Mouse (Mus musculus) T-helper 2 cell (primary cell): Measurements from ENCODE around the gene Crtap.

ENCODE experiments used
- in situ Hi-C: fragments of 300-600 bp; cut with MboI, MseI; formaldehyde crosslinking; loops from one replicate; pipeline ENCODE4 v1.15.1; 2025; ENCODE audit warnings: high pct_unique_total_duplicates

Gene Crtap

DNA sequence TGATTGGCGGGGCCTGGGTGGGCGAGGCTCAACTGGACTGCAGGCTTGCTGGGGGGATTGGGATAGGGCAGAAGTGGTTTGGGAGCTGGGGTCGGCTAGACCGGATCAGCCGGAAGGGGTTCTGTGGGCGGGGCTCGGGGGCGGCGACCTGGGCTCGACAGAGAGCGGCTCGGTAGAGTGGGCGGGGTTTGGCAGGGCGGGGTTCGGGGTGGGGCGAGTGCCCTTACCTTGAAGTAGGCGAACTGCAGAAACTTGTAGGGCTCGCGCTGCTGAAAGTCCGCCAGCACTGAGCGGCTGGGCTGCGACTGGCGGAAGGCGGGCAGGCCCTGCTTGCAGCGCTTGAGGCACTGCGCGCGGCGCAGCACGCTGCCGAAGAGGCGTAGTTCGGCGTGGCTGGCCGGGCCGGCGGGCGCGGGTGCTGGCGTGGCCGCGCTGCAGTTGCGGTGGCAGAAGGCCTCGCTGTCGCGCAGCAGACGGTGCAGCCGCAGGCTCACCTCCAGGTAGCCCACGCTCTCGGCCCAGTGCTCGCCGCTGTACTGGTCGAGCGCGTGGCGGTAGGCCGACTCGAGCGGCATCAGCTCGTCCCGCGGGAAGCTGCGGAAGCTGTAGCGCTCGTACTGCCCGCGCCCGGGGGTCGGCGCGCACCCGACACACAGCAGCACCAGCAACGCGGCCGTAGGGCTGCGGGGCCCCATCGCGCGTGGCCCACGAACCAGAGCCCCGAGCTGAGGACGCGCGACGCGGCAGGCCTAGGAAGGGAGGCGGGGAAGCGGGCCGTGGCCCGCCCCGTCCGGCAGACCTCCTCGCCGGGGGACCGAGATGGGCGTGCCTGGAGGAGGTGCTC is at the start of gene Crtap:
Gene Crtap, minus strand, starts transcription at position 771 of the 844 bp plus-strand sequence.
- in situ Hi-C loops = no loop called here

DNA sequence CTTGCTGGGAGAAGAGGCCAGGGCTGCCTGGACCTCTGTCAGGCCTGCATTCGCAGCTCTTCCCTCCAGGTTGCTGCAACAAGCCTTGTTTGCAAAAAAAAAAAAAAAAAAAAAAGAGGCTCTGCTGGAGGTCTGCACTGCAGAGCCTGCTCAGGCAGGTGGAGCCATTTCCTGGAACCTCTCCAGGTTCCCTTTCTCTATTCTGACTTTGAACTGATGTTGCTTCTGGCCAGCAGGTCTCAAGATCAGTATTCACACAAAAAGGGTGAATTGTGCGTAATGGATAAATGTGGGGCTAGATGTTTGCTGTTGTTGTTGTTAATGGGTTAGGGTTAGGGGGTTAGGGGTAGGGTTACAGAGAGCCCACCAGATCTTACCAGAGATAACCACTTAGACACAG is 45.2 kb upstream of the Crtap start:
- in situ Hi-C loops = no loop called here

DNA sequence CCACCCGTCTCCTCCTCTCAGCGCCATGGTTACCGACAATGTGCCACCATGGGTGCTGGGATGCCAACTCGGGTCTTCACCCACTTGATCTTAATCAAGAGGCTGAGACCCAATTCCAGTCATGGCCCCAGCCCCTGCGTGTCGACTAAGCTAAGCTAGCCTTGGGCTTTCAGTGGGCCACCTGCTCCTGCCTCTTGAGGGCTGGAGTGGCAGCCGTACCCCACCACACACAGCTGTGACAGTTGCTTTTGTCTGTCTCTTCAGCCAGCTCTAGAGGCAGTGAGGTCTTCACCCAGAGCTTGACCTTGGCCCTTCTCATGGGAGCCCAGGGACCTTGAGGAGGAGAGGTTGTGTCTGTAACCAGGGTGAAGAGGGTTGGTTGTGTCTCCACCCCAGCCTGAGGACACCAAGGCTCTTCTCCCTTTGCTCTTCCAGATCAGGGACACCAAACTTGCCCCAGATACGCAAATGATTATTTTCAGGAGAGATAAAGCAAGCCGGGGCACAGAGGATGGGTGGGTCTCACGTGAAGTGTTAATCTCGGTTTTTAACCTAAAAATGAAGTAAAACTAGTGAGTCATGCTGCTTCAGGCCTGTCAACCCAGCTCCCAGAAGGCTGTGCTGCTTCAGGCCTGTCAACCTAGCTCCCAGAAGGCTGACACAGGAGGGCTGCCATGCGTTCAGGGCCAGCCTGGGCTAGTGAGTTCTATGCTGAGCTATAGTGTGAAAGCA is 37.8 kb upstream of the Crtap start:
- in situ Hi-C loops = no loop called here

DNA sequence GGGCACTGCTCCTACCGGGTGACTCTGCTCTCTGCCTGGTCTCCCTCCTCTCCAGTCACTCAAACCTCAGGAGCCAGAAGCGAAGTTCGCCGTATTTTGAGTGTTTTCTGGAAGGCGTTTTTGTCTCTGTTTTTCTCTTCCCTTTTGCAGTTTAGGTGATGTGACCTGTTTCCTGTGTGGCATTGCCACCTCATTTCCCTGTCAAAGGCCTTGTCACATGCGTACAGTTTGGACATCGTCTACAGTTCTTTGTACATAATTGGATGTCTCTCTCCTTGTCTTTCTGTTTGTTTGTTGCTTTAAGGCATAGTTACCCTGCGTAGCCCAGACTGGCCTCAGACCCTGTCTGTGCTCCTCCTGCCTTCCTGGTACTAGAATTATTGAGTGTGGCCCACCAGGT is 37.0 kb upstream of the Crtap start:
- in situ Hi-C loops = no loop called here

DNA sequence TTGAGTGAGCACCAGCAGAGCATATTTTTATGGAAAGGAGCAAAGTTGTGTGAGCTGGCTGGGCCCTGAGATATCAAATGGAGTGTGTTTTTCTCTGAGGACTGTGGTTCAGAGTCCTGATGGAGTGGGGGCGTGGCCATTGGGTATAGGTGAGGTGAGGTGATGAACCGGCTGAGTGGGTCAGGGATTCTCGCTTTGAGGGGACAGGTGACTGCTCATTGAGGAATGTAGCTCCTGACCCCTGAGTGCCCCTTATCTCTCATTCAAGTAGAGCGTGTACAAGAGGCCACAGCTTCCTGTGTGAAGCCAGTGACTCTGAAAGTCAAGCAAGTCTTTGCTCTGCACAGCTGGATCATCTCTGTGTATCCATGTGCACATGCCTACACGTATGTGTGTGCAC is 35.7 kb upstream of the Crtap start:
- in situ Hi-C loops = no loop called here

DNA sequence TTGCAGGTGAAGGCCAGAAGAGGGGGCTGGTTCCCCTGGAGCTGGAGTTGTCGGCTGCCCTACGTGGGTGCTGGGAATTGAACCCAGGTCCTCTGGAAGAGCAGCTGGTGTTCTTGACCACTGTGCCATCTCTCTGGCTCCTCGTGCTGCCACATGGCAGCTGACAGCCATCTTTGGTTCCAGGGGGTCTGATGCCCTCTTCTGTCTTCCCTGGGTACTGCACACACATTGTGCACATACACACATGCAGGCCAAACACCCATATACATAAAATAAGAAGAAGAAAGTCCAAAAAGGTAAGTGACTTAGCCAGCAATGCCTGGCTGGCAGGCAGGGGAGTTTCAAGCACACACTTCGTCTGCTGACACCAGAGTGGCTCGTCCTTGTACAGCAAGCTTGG is 35.1 kb upstream of the Crtap start:
- in situ Hi-C loops = no loop called here

DNA sequence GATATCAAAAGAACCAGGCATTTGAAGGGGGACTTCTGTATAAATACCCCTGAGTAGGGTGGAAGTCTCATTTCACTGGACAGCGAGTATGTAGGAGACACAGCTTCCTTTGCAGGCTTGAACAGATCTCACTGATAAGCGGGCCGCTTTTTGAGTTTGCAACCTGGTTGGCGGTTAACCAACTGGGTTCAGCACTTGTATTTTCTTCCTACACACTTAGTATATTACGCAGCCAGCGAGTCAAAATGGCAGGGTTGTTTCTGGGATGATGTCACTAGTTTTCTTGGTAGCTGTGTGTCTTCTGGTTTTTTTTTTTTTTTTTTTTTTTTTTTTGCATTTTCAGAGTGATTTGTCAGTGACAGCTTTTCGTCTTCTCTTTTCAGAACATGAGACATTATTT is 31.3 kb upstream of the Crtap start:
- in situ Hi-C loops = no loop called here

DNA sequence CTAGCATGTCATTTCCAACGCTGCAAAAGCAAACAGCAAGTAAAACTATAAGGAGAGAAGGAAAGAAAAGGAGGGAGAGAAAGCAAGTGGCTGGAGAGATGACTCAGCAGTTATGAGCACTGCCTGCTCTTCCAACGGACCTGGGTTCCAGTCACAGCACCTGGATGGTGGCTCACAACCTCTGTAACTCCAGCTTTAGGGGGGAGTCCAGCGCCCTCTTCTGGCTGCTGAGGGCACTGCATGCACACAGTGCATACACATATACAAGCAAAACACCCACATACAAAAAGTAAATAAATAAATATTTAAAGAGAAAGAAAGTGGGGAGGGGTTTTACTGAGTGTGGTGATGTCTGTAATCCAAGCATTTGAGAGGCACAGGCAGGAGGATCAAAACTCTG is 30.6 kb upstream of the Crtap start:
- in situ Hi-C loops = no loop called here

DNA sequence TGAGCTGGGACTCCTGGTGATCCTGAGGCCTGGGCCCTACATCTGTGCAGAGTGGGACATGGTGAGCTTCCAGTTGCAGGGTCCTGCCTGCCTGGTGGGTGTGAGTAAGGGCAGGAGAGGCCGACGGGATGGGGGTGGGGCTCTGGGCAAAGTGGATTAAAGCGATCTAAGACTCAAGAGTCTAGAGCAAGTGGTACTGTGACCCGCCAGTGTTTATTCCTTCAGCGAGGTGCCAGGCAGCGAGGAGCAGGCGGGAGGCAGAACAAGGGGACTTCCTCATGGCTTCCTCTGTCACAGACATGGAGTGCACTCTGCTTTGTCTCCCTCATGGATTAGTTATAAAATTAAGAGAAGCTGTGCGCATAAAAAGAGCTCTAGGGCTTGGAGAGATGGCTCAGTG is 30.0 kb upstream of the Crtap start:
- in situ Hi-C loops = no loop called here

DNA sequence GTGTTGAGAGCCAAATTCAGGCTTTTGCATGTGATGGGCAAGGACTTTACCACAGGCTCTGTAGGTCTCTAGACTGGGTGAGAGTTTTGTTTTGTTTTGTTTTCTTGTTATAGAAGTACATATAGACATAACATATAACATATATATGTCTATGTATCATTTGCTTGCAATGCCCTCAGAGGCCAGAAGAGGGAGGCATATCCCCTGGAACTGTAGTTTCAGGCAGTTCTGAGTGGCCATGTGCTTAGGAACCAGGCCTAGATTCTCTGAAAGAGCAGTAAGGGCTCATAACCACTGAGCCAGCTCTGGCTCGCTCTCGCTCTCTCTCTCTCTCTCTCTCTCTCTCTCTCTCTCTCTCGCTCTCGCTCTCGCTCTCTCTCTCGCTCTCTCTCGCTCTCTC is 27.7 kb upstream of the Crtap start:
- in situ Hi-C loops = loop anchor here (5.0 kb wide), 2 partner anchors 79 to 164 kb away; no protein-coding TSS in a partner anchor

DNA sequence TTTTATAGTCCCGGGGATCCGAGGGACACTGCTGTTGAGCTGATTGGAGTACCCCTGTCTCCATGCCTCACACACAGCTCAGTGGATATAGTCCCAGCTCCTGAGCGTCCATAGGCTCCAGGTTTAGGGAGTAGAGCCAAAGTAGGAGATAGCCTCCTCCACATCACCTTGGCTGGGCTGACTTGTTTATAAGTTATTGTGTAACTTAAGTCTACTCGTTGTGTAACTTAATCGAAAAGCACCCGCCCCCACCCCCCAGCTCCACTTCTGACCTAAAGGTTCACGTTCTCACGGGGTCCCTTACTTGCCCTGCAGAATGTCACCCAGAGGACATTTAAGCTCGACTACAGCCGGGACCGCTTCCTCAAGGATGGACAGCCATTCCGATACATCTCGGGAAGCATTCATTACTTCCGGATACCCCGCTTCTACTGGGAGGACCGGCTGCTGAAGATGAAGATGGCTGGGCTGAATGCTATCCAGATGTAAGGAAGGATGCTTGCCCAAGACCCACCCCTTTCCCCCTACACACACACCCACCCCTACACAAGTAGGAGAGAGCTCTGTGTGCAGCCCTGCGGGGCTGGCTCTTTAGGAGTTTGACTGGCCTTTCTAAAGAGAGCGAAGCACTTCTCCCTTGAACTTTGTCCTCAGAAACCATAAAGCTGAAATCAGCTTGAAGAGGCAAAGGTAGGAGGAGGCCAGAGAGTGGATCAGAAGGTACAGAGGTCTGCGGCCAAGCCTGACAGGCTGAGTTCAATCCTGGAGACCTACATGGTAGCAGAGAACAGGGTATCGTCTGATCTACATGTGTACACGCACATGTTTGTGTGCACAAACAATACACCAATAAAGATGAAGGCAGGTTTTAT is 26.4 kb upstream of the Crtap start:
- in situ Hi-C loops = loop anchor here (5.0 kb wide), 2 partner anchors 80 to 165 kb away; no protein-coding TSS in a partner anchor

DNA sequence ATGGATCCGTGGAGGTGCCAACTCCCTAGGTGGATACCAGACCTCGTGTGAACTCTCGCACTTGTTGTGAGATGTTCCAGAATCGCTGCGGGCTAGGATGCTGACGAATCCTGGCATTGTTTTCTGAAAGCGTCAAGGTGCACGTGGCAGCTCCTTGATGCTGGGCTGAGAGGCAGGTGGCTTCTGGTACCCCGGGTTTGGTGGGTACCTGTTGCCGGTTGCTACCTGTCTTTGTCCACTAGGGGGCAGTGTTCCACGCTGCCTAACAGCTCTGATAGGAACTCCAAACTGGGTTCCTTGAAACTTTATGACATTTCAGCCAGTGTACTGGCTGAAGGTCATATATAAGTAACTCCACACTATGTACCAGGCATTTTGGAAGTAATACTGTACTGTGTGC is 25.2 kb upstream of the Crtap start:
- in situ Hi-C loops = loop anchor here (5.0 kb wide), 2 partner anchors 82 to 167 kb away; no protein-coding TSS in a partner anchor

DNA sequence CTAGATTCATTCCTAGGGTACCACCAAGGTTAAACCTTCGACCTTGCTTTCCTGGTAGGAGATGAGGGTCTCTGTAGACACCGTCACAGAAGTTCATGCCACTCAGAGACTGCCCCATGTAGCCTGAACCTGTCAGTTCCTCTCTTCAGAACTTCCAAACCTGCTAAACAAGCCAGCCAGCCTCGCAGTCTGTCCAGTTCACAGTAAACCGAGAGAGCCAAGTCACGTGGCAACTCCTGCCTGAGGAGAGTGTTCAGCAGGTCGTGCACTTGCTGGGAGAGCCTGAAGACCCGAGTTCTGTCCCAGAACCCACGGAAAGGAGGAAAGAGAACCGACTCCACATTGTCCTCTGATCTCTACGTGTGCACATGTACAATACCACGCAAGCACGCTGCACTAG is 23.4 kb upstream of the Crtap start:
- in situ Hi-C loops = no loop called here

DNA sequence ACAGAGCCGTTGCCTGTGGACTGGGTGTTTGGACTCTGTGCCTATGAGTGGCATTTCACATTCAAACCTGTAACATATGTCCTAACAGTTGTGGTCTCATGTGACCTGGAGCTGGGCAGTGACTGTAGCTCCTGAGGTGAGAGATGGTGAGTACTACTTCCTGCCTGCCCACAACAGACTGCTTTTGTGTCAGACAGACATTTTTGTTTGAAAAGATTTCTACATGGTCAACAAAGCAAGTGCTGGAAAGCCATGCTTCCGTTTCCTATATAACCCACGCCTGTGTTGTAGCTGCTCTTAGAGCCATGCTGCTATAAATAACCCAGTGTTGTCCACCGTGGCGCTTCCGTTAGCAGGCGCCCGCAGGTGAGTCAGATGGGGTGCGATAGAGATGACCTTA is 21.9 kb upstream of the Crtap start:
- in situ Hi-C loops = no loop called here

DNA sequence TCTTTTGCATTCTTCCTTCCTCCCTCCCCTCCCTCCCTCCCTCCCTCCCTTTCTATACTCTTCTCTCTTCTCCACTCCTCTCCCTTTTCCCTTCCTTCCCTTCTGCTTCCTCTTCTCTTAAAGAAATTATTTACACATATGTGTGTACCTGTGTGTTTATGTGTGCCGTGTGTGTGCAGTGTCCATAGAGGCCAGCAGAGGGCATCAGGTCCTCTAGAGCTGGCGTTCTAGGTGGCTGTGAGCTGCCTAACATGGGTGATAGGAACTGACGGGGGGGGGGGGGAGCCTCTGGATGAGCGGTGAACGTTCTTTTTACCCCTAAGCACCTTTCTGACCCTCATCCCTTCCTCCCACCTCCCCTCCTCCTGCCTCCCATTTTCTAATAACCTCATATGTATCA is 20.8 kb upstream of the Crtap start:
- in situ Hi-C loops = no loop called here

DNA sequence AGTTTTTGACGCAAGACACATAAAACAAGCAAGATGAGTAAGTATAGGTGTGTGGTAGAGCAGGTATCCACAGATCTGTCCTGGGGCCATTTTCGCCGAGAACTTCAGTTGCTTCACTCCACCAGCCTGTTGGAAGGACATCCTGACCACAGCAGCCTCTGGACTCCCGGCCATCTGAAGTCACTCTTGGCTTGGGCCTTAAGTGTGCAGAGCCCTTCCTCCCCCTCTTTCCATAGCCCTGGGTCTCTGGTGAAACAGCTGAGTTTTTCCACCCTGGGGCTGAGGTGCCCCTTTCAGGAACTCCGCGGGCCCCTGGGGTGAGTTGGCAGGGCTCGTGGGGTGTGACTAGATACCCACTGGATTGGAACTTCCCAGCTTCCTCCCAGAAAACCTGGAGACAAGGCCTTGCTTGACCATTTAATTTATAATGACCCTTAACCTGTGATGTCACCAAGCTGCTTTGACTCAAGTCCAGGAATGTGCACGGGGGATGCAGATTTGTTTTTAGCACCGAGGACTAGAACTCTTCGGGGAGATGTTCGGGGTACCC is 19.9 kb upstream of the Crtap start:
- in situ Hi-C loops = no loop called here

DNA sequence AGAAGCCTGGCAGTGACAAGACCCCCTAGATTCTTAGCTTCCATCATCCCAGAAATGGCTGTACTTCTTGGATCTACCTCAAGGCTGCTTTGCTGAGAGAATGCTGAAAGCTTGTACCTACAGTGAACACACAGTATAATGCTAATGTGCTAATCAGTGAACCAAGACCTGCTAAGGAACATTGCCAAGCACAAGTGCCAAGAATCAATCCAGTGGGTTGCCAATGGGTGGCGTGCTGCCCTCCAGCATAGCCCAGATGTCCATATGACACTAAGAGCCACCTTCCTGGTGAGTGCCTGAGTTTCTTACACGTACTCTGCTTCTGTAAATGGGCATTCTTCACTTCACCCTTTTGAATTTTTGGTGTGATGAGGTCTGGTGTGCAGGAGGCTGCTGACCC is 17.2 kb upstream of the Crtap start:
- in situ Hi-C loops = no loop called here

DNA sequence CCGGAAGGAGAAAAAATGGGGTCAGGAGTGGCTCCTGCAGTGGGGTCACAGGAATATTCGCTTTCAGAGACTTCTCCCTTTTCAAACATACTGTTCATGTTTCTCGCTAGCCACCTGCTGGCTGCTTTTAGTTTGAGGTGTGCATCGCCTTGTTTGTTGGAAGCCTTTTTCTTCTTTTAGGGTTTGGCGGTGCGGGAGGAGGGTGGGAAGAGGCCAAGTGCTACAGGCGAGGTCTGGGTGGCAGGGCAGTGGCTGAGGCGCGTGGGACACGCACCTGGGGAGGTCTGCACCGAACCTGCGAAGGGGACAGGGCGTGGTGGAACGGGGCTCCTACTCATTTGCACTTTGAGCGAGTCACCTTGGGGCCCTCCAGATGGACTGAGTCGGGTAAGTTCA is 11.2 kb upstream of the Crtap start:
- in situ Hi-C loops = no loop called here

DNA sequence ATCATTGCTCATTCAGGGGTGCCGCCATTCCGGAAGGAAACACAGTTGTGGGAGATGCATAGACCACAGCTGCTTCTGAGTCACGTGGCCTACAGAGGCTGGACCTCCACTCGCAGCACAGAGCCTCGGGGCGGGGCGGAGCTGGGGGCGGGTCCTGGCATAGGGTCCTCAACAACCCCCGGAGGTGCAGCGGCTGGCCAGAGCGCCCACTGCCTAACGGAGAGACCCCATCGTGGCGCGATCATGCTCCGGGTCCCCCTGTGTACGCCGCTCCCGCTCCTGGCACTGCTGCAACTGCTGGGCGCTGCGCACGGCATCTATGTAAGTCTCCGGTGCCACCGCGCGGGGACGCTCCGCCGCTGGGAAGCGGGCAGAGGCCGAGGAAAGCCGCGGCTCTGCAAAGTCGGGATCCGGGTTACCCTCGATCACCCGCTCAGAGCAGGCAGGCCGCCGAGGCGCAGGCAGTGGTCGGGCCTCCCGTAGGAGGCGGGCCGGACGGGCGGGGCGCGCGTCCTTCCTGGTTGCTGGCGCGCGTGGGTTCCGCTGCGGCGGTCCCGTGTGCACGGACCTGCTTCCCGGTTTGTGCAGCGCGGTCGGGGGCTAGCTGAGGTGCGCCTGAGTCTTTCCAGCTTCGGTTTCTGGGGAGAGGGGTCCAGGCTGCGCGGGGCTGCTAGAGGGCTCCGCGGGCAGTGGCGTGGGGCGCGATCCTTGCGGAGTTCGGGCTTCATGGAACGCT is 10.6 kb upstream of the Crtap start, which contains the start of the genes Glb1 and Tmppe:
Gene Glb1, plus strand, starts transcription at position 128 of the 736 bp plus-strand sequence.
Gene Tmppe, plus strand, starts transcription at position 157 of the 736 bp plus-strand sequence.
- in situ Hi-C loops = no loop called here

DNA sequence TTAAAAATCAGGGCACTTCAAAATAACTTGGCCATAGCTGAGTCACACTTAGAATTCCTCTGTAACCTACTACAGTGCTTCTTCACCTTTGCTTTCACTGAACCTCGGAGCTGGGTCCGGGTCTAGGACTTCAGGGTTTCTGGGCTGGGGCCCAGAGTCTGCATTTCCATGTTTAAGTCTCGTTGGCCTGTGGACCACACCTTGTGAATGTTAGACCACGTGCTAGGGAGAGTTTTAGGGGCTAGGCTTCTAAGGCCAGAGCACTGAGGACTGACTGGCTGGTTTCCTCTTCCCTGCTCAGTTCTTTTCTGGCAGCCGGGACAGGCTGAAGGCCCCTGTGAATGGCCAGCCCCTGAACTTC is 10.1 kb upstream of the Crtap start:
- in situ Hi-C loops = no loop called here

DNA sequence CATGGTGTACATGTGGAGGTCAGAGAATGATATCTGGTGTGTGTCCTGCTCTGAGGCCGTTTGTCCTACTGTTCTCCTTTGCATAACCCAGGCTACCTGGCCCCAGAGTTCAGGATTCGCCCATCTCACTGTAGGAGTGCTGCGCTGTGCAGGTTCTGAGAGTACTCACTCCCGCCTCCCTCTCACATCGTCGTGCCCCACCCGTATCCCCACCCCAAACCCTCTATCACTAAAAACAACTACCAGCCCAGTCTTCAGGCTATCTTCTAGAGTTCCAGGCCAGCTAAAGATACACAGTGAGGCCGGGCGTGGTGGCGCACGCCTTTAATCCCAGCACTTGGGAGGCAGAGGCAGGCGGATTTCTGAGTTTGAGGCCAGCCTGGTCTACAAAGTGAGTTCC is 9.2 kb upstream of the Crtap start:
- in situ Hi-C loops = no loop called here
